Comparison of ENCODE assay signal across 20 mouse cellular contexts in the genomic region with DNA sequence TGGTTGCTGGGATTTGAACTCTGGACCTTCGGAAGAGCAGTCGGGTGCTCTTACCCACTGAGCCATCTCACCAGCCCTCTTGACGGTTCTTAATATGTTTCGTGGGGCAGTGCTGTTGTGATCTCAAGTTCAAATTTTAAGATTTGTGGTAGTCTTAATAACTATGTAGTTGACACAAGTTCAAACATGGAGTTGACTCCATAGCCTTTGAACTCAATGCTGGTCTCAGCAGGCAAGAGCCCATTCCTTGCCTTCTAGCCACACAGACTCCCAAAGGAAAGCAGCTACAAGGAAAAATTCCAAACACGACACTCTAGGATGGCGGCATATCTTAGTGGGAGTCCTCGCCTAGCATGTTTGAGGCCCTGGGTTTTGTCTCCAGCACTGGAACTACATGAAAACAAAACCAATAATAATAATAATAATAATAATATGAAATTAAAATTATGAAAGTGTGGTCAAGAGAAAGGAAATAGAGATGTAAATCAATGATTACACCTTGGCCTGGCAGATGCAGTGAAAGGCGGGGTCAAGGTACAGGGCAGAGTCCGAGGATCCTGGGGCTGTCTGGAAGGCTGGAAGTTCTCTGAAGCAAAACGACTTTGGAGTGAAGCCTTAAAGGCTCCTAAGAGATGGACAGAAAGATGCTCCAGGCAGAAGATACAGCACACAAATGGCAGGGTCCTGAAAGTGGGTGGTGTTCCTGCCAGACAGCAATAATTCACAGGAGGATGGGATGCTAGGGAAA. TPM values are rescaled to one million over a fixed set of nuclear protein-coding genes. Genes with fewer than 3 reads are reported as not detected.
DNase-seq lines count a peak whose midpoint lies in the region; ATAC-seq and TF ChIP-seq lines count a peak whose summit lies in the region.
"Had no signal": no experiment of that assay in that cellular context is flagged by ENCODE, and none has a peak within 500 bp of the region (broad histone marks: within the 10 kb centered on the region; RNA-seq: fewer than 3 reads in every experiment).

No protein-coding gene starts in this region.

- TF ChIP-seq POLR2A in testis, adult 2 months (IDR thresholded peaks at IDR 0.05; ENCODE audit: control insufficient read depth, low read depth, low read length): no peak

- H3K4me3 ChIP-seq in kidney, embryonic 14.5 days (ENCODE audit: low read length): no peak overlapping the region
- peak overlapping the region; percentile 3; the same call in 1 of the 2 replicates for H3K4me3 ChIP-seq in testis, adult 2 months (ENCODE audit: control insufficient read depth, low read depth, low read length)
- H3K4me3 ChIP-seq: embryonic facial prominence, embryonic 13.5 days; forebrain, embryonic 12.5 days; heart, adult 2 months; heart, embryonic 15.5 days had no signal

- no peak overlapping the region for H3K9ac ChIP-seq in kidney, embryonic 14.5 days (ENCODE audit: low read depth, low read length)
- H3K9ac ChIP-seq: embryonic facial prominence, embryonic 13.5 days; forebrain, embryonic 12.5 days; heart, embryonic 15.5 days had no signal

- no peak for TF ChIP-seq CTCF in testis, adult 2 months (IDR thresholded peaks at IDR 0.05; ENCODE audit: control insufficient read depth, insufficient read depth, insufficient replicate concordance, low read depth, low read length)

- peak; percentile 76 for DNase-seq in kidney, adult 18-20 months
- DNase-seq in testis, postnatal 14 days (ENCODE audit: low spot score): no peak
- DNase-seq in kidney, postnatal 25 days: peak; percentile 82 to 89
- no peak for DNase-seq in cerebellum, postnatal 14 days
- no peak for DNase-seq in yolk sac, embryonic 10.5 days (ENCODE audit: low spot score)
- DNase-seq: adrenal gland, postnatal 10 days; cerebellum, adult 11 months; cerebellum, adult 8-10 months; cerebellum, postnatal 25 days; gastrocnemius, postnatal 10 days; heart, adult 2 months; heart, postnatal 14 days had no signal

- no peak overlapping the region for H3K4me2 ChIP-seq in kidney, embryonic 14.5 days (replicated peaks; ENCODE audit: low read depth, low read length)
- H3K4me2 ChIP-seq: embryonic facial prominence, embryonic 13.5 days; forebrain, embryonic 12.5 days; heart, embryonic 11.5 days had no signal

- WGBS in kidney, embryonic 14.5 days: 89% methylated on average over 10 of the region's 10 CpGs

- H3K36me3 ChIP-seq in kidney, embryonic 14.5 days (ENCODE audit: control insufficient read depth, insufficient read depth, low read length): no peaks in the 10 kb centered on the region
- H3K36me3 ChIP-seq in testis, adult 2 months (ENCODE audit: control insufficient read depth, insufficient read depth, low read length): no peaks in the 10 kb centered on the region
- H3K36me3 ChIP-seq: embryonic facial prominence, embryonic 13.5 days; forebrain, embryonic 12.5 days; heart, embryonic 15.5 days had no signal

- no peak for ATAC-seq in kidney, embryonic 14.5 days (ENCODE audit: low FRiP score, low TSS enrichment)
- ATAC-seq: forebrain, embryonic 16.5 days had no signal

- no peak overlapping the region for H3K27ac ChIP-seq in kidney, embryonic 14.5 days (ENCODE audit: low read depth, low read length)
- no peak overlapping the region for H3K27ac ChIP-seq in testis, adult 2 months (ENCODE audit: control insufficient read depth, insufficient read depth, low read depth, low read length)
- H3K27ac ChIP-seq: embryonic facial prominence, embryonic 13.5 days; forebrain, embryonic 12.5 days; heart, adult 2 months had no signal

- H3K4me1 ChIP-seq in kidney, embryonic 14.5 days (ENCODE audit: control insufficient read depth, insufficient read depth, low read length): no peaks in the 10 kb centered on the region
- peaks cover 6% of the 10 kb centered on the region for H3K4me1 ChIP-seq in testis, adult 2 months (ENCODE audit: control insufficient read depth, insufficient read depth, low read length)
- H3K4me1 ChIP-seq: forebrain, embryonic 12.5 days had no signal

- no peaks in the 10 kb centered on the region for H3K9me3 ChIP-seq in kidney, embryonic 14.5 days (ENCODE audit: control insufficient read depth, low read length)
- H3K9me3 ChIP-seq: embryonic facial prominence, embryonic 13.5 days; forebrain, embryonic 12.5 days; heart, embryonic 15.5 days had no signal

- no peaks in the 10 kb centered on the region for H3K27me3 ChIP-seq in kidney, embryonic 14.5 days (ENCODE audit: control insufficient read depth, insufficient read depth, low read length)
- no peaks in the 10 kb centered on the region for H3K27me3 ChIP-seq in testis, adult 2 months (ENCODE audit: control insufficient read depth, insufficient read depth, low read length)
- H3K27me3 ChIP-seq: embryonic facial prominence, embryonic 13.5 days; forebrain, embryonic 12.5 days had no signal

RNA-seq across cellular contexts. Expression of a gene that starts 1.1 kb away (rescaled TPM):
- polyA plus RNA-seq in kidney, embryonic 14.5 days (2014; fragmentation: Nextera tagmentation; extraction: Ambion mirVana): not detected in 2 replicates
- polyA plus RNA-seq in testis, adult 2 months (2012; rRNA removed): 0.07 TPM in 1 of 2 replicates, not detected in the other
- polyA plus RNA-seq: C2C12; embryonic facial prominence, embryonic 13.5 days; forebrain, embryonic 12.5 days; heart, embryonic 11.5 days; heart, embryonic 15.5 days had no signal

RNA-seq across cellular contexts. Expression of a gene that starts 22.0 kb away (rescaled TPM):
- polyA plus RNA-seq in kidney, embryonic 14.5 days (2014; fragmentation: Nextera tagmentation; extraction: Ambion mirVana): 32.0 and 44.5 TPM in 2 replicates
- polyA plus RNA-seq in testis, adult 2 months (2012; rRNA removed): 16.9 and 20.6 TPM in 2 replicates

RNA-seq across cellular contexts. Expression of a gene that starts 36.1 kb away (rescaled TPM):
- polyA plus RNA-seq in kidney, embryonic 14.5 days (2014; fragmentation: Nextera tagmentation; extraction: Ambion mirVana): 0.66 and 0.83 TPM in 2 replicates
- polyA plus RNA-seq in testis, adult 2 months (2012; rRNA removed): 2.6 TPM in 2 replicates

Comparison
In these comparisons a context has a peak if more than half of its experiments do, and no peak if none do; other contexts are left out.
1. DNase-seq: peak in kidney, adult 18-20 months (single experiment) and kidney, postnatal 25 days (2 of 2); none in testis, postnatal 14 days (single experiment), cerebellum, postnatal 14 days (0 of 2) and yolk sac, embryonic 10.5 days (single experiment).